Mouse (Mus musculus) brain, embryonic 14.5 days (tissue): Measurements from ENCODE around the gene Nrk.

ENCODE experiments used
- CTCF ChIP-seq: fragments of 200-500 bp; IDR thresholded peaks from 2 replicates; pipeline ENCODE4 v1.5.1; 2012; ENCODE audit warnings: inconsistent platforms, mild to moderate bottlenecking, moderate library complexity, borderline replicate concordance; ENCODE audit not compliant: insufficient read depth, insufficient read length; ENCODE audit errors: extremely low read depth
- POLR2A ChIP-seq: fragments of 200-500 bp; IDR thresholded peaks from 2 replicates; pipeline ENCODE4 v1.6.1; 2012; ENCODE audit warnings: mild to moderate bottlenecking, inconsistent platforms, borderline replicate concordance; ENCODE audit not compliant: poor library complexity, insufficient read depth, insufficient read length, severe bottlenecking; ENCODE audit errors: extremely low read depth

GRCm38 (mm10) chrX:138978501-138978900 is 64.3 kb downstream of the Nrk start:
- no peak for TF ChIP-seq POLR2A
- no peak for TF ChIP-seq CTCF
